Mouse (Mus musculus): ENCODE measurements around the gene Olfr71. TPM values are rescaled to one million over a fixed set of nuclear protein-coding genes. Genes with fewer than 3 reads are reported as not detected.

Gene Olfr71
- not detected in 2 replicates for polyA plus RNA-seq (2012; rRNA removed)

DNA sequence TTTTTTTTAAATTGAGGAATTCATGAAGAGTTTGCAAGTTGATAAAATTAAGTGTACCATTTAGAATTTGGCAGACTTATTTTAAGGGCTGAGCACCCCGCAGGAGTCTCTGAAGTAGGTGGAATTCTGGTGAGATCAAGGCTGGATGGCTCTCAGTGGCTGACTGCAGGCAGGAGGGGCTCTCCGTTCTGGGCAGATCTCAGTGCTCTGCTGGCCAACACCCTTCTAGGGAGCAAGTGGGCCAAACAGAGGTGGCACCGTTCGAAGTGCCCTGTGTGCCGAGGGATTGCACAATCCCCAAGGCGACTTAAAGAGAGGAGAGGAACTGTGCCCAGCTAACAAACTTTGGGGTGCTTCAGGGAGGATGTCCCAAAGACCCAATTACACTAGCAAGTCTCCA is at the start of gene Olfr71:
TSS of gene Olfr71 (minus strand) at position 387 of the 400 bp plus-strand sequence.

DNA sequence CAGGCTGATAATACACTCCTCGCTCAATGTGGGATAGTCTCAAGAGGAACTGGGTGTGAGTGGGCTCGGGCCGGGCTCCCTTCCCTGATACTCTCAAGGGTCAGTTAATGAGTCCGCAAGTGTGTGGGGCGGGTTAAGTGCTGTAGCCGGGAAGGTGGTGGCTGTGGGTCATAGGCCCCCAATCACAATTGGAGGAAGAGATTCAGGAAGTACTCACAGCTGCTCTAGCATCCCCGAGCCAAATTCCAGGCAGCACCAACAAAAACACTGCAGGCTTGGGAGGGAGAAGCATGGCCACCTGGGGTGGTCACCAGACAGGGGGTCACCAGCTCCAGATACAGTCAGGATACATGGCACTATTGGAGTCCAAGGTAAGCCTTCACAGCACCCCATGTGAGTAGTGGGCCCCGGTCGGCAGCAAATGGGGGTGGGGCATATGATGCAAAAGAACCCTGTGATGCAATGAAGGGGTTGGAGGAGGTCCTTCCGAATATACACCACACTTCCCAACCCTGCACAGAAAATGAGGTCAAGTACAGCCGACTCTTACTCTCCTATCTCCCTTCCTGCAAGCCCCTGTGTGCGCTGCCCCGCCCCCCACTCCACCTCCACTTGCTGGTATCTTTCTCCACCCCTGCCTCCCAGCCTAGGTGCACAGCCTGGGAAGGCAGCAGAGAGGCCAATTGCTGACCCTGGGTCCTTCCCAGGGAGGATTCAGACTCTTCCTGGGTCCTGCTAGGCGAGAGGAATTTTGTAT is 19.9 kb upstream of the Olfr71 start, which contains the start of gene Spaar:
TSS of gene Spaar (plus strand) at position 241 of the 757 bp plus-strand sequence.

DNA sequence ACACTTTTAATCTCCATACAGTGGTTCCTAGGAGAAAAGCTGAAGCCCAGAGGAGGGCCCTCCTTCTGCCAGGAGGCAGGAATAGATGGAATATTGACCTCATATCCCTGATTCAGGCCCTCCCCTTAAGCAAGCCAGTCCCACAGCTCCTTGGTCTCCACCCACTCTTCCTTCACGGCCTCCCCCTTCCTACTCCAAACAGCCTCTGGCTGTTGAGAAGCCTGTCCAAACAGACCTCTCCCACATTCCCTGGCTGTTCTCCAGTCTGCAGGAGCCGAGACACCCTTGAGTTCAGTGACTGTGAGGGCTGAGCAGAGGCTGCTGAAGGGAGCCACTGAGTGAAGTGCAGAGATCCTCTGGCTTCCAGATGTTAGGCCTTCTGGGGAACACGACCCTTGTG is 16.9 kb upstream of the Olfr71 start, which contains the start of gene Hrct1:
TSS of gene Hrct1 (plus strand) at position 194 of the 400 bp plus-strand sequence.

DNA sequence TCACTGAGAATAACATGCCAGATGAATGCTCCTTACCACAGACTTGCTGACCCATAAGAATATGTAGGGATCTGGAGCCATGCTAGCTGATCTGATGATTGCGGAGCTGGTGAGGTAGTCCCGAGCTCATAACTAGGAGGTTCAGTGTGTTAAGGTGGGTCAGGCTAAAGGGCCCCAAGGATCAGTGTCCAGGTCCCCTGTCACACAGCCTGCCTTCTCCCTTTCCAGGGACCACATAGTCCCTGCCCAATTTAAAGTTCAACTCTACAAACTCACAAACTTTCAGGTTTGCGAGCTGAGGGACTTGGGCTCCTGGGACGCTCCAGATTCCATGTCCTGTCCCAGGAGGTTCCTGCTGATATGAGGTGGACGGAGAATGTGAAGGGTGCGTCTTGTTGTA is 9.3 kb downstream of the Olfr71 start, which contains the start of gene Olfr70:
TSS of gene Olfr70 (minus strand) at position 101 of the 400 bp plus-strand sequence.

DNA sequence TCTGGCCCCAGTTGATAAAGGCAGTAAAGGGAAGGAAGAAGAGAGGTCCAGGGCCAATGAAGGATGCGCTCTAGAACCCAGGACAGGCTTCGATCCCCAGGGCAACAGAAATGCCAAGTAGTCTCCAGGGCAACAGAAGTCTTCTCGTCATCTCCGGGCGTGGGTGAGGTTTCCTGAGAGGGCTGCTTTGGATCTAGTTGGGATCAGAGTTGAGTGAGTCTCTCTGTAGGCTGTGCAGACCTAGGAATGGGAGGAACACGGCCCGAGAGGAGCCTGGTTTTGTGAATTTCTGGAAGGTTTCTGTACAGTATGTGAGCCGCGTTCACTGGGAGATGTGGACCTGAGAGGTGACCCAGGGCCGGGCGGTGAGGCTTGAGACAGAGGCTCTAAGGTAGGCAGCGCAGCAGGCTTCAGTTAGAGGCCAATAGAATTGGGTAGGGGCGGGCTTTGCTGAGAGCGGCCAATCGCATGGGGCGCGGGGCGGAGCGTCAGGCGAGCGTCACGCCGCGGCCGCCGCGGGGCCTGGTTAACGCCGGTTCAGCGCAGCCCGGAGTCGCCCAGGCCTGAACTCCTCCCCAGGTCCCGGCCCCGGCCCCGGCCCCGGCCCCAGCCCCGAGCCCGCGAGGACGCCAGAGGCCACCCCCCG is 41.1 kb downstream of the Olfr71 start, which contains the start of the genes Tmem8b and Fam221b:
TSS of gene Tmem8b (plus strand) at position 190 of the 646 bp plus-strand sequence.
TSS of gene Fam221b (minus strand) at position 364 of the 646 bp plus-strand sequence.

DNA sequence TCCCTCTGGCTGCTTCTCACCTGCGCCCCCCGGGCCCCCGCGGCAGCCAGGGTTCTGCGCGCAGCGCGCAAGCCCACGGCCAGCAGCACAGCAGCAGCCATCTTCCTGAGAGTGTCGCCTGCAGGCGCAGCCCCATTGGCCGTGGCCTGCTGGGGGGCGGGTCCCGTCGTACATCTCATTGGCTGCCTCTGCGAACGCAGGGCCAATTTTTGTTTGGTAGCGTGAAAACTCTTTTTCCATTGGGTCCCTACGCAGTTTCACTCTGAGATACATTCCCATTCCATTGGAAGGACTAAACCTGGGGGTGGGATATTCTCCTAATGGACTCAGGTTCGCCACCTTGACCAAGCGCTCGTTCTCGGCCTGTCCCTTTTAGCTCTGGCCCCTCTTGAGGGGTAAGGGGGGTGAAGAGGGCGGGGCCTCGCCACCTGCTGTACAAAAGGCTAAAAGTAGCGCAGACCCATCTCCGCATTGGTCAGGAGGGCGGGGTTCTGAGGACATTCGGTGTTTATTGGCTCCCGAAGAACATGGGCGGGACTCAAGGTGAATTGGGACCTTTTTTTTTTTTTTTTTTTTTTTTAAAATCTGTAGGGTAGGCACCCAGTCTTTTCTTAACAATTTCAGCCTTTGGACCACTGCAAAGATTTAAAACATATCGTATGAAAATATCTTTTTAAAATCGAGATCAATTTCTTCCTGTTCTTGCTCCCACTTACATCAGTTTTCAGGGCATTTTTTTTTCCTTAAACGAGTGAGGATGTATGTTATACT is 53.5 kb downstream of the Olfr71 start, which contains the start of gene Hint2:
TSS of gene Hint2 (minus strand) at position 128 of the 771 bp plus-strand sequence.

Other genes starting within 250 kb of the Olfr71 start
- not detected in 2 replicates for gene Sit1, start 226.5 kb downstream of the Olfr71 start, polyA plus RNA-seq (2012; rRNA removed)
- gene Ccdc107, start 217.4 kb downstream of the Olfr71 start, polyA plus RNA-seq (2012; rRNA removed) = 46.4 and 49.4 TPM in 2 replicates
- gene Arhgef39, start 210.6 kb downstream of the Olfr71 start, polyA plus RNA-seq (2012; rRNA removed) = 41.5 and 64.0 TPM in 2 replicates
- 0.37 and 1.3 TPM in 2 replicates for gene Car9, start 203.3 kb downstream of the Olfr71 start, polyA plus RNA-seq (2012; rRNA removed)
- gene Tpm2, start 186.5 kb downstream of the Olfr71 start, polyA plus RNA-seq (2012; rRNA removed) = 83.2 and 109 TPM in 2 replicates
- 34.6 and 40.8 TPM in 2 replicates for gene Creb3, start 147.9 kb downstream of the Olfr71 start, polyA plus RNA-seq (2012; rRNA removed)
- 52.5 and 57.8 TPM in 2 replicates for gene Tln1, start 147.6 kb downstream of the Olfr71 start, polyA plus RNA-seq (2012; rRNA removed)
- 42.0 and 62.0 TPM in 2 replicates for gene Rgp1, start 131.5 kb downstream of the Olfr71 start, polyA plus RNA-seq (2012; rRNA removed)
- 47.6 and 49.0 TPM in 2 replicates for gene Gba2, start 131.4 kb downstream of the Olfr71 start, polyA plus RNA-seq (2012; rRNA removed)
- gene Msmp, start 125.8 kb downstream of the Olfr71 start, polyA plus RNA-seq (2012; rRNA removed) = 0.10 and 0.17 TPM in 2 replicates
- 45.5 and 61.8 TPM in 2 replicates for gene Npr2, start 78.3 kb downstream of the Olfr71 start, polyA plus RNA-seq (2012; rRNA removed)
- gene Spag8, start 56.7 kb downstream of the Olfr71 start, polyA plus RNA-seq (2012; rRNA removed) = 2.9 and 3.2 TPM in 2 replicates
- 53.7 and 54.7 TPM in 2 replicates for gene Hint2, start 53.8 kb downstream of the Olfr71 start, polyA plus RNA-seq (2012; rRNA removed)
- gene Tmem8b, start 41.3 kb downstream of the Olfr71 start, polyA plus RNA-seq (2012; rRNA removed) = 13.2 and 15.3 TPM in 2 replicates
- 0.21 and 0.22 TPM in 2 replicates for gene Fam221b, start 41.1 kb downstream of the Olfr71 start, polyA plus RNA-seq (2012; rRNA removed)
- not detected in 2 replicates for gene Olfr70, start 9.4 kb downstream of the Olfr71 start, polyA plus RNA-seq (2012; rRNA removed)
- 0.16 and 0.17 TPM in 2 replicates for gene Hrct1, start 16.9 kb upstream of the Olfr71 start, polyA plus RNA-seq (2012; rRNA removed)
- 0.02 and 0.06 TPM in 2 replicates for gene Spaar, start 19.8 kb upstream of the Olfr71 start, polyA plus RNA-seq (2012; rRNA removed)
- gene Olfr159, start 60.8 kb upstream of the Olfr71 start, polyA plus RNA-seq (2012; rRNA removed) = not detected in 2 replicates
- 0.16 TPM in 1 of 2 replicates, not detected in the other for gene Olfr156, start 113.6 kb upstream of the Olfr71 start, polyA plus RNA-seq (2012; rRNA removed)
- gene Olfr157, start 129.9 kb upstream of the Olfr71 start, polyA plus RNA-seq (2012; rRNA removed) = 0.01 TPM in 1 of 2 replicates, not detected in the other
- gene Olfr155, start 141.3 kb upstream of the Olfr71 start, polyA plus RNA-seq (2012; rRNA removed) = not detected in 2 replicates
- gene Reck, start 165.3 kb upstream of the Olfr71 start, polyA plus RNA-seq (2012; rRNA removed) = 14.9 and 28.9 TPM in 2 replicates
- gene Glipr2, start 247.1 kb upstream of the Olfr71 start, polyA plus RNA-seq (2012; rRNA removed) = 35.7 and 65.1 TPM in 2 replicates

Data from central nervous system, embryonic 11.5 days (tissue).